Mouse (Mus musculus) olfactory bulb, adult 2 months (tissue): ENCODE results near the gene Kcnb1.

Source experiments
- CTCF ChIP-seq: fragments of 200-500 bp; IDR thresholded peaks from 2 replicates; pipeline ENCODE4 v1.5.1; 2012; ENCODE audit warnings: low read depth, mild to moderate bottlenecking, low read length, moderate library complexity; ENCODE audit not compliant: insufficient read depth
- POLR2A ChIP-seq: fragments of 200-500 bp; IDR thresholded peaks from 2 replicates; pipeline ENCODE4 v1.6.1; 2012; ENCODE audit warnings: mild to moderate bottlenecking, low read depth, low read length, moderate library complexity; ENCODE audit not compliant: insufficient read depth

GRCm38 (mm10) chr2:167213076-167213475, 23.1 kb upstream of the Kcnb1 start:
- no peak for TF ChIP-seq POLR2A
- TF ChIP-seq CTCF, result no peak
